Mouse (Mus musculus) liver, adult 2 months (tissue): ENCODE results near the gene Armc12. TPM values are rescaled to one million over a fixed set of nuclear protein-coding genes. Genes with fewer than 3 reads are reported as not detected.

Source experiments
- DNase-seq: peaks from one replicate; pipeline ENCODE4 v3.0.0-alpha.2; 2011; ENCODE audit warnings: low read depth, low spot score; ENCODE audit errors: extremely low read depth
- H3K27ac ChIP-seq: fragments of 200-500 bp; replicated peaks from 2 replicates; pipeline ENCODE4 v1.5.1; 2012; ENCODE audit warnings: low read depth, mild to moderate bottlenecking, control low read depth, inconsistent platforms, low read length; ENCODE audit not compliant: insufficient read depth
- H3K27me3 ChIP-seq: fragments of 200-500 bp; 2 replicates; pipeline ENCODE4 v1.6.1; 2012; ENCODE audit warnings: mild to moderate bottlenecking, moderate library complexity, low read length, inconsistent platforms; ENCODE audit not compliant: control insufficient read depth, insufficient read depth
- H3K36me3 ChIP-seq: fragments of 200-500 bp; 2 replicates; pipeline ENCODE4 v1.6.1; 2012; ENCODE audit warnings: low read length, inconsistent platforms; ENCODE audit not compliant: control insufficient read depth, insufficient read depth
- H3K4me1 ChIP-seq: fragments of 200-500 bp; 2 replicates; pipeline ENCODE4 v1.6.1; 2011; ENCODE audit warnings: low read length; ENCODE audit not compliant: control insufficient read depth, insufficient read depth
- H3K4me3 ChIP-seq: fragments of 200-500 bp; 2 replicates; pipeline ENCODE4 v1.5.1; 2011; ENCODE audit warnings: low read depth, mild to moderate bottlenecking, control low read depth, low read length, moderate library complexity; ENCODE audit not compliant: insufficient read depth
- H3K79me2 ChIP-seq: fragments of 200-500 bp; 2 replicates; pipeline ENCODE4 v1.6.1; 2012; ENCODE audit warnings: inconsistent platforms, mild to moderate bottlenecking, low read length, moderate library complexity; ENCODE audit not compliant: control insufficient read depth, insufficient read depth
- H3K9ac ChIP-seq: fragments of 200-500 bp; 2 replicates; pipeline ENCODE4 v1.6.1; 2012; ENCODE audit warnings: low read depth, mild to moderate bottlenecking, control low read depth, inconsistent platforms, low read length
- CTCF ChIP-seq: fragments of 200-500 bp; IDR thresholded peaks from 2 replicates; pipeline ENCODE4 v1.5.1; 2011; ENCODE audit warnings: low read depth, low read length, control low read depth
- POLR2A ChIP-seq: fragments of 200-500 bp; IDR thresholded peaks from 2 replicates; pipeline ENCODE4 v1.6.1; 2011; ENCODE audit warnings: low read length, control low read depth; ENCODE audit not compliant: insufficient read depth; ENCODE audit errors: extremely low read depth
- WGBS: fragments of 180-500 bp; shearing (Covaris S2); methylation state at CpG from one replicate; pipeline ENCODE4 v1.1.7; 2018; 5-methylcytosine and 5-hydroxymethylcytosine counted together
- polyA plus RNA-seq: library from polyadenylated mRNA; depleted of rRNA; stranded (reverse); fragments of >200 nt; gene quantifications from 2 replicates; pipeline ENCODE4 v1.2.3, GENCODE M21; 2012
- total RNA-seq: library from RNA; depleted of rRNA; stranded (reverse); fragments of >200 nt; gene quantifications from 2 replicates; pipeline ENCODE4 v1.2.3, GENCODE M21; 2014

Gene Armc12
- total and polyA plus RNA-seq, 2 experiments: not detected

GRCm38 (mm10) chr17:28523355-28524008 is 7.1 kb upstream of the Armc12 start:
- TF ChIP-seq CTCF (no peak), POLR2A (no peak)
- H3K79me2 ChIP-seq: no peaks in the 10 kb centered on the region
- DNase-seq: no peak
- no peaks in the 10 kb centered on the region for H3K36me3 ChIP-seq
- H3K27me3 ChIP-seq: no peaks in the 10 kb centered on the region
- whole genome bisulfite sequencing: 10% methylated on average over 28 of the region's 28 CpGs
- H3K4me3 ChIP-seq: peak overlapping the region; percentile 78
- peaks cover 14% of the 10 kb centered on the region for H3K4me1 ChIP-seq
- peak overlapping the region; percentile 69 for H3K27ac ChIP-seq
- peak overlapping the region; percentile 87 for H3K9ac ChIP-seq

DNA sequence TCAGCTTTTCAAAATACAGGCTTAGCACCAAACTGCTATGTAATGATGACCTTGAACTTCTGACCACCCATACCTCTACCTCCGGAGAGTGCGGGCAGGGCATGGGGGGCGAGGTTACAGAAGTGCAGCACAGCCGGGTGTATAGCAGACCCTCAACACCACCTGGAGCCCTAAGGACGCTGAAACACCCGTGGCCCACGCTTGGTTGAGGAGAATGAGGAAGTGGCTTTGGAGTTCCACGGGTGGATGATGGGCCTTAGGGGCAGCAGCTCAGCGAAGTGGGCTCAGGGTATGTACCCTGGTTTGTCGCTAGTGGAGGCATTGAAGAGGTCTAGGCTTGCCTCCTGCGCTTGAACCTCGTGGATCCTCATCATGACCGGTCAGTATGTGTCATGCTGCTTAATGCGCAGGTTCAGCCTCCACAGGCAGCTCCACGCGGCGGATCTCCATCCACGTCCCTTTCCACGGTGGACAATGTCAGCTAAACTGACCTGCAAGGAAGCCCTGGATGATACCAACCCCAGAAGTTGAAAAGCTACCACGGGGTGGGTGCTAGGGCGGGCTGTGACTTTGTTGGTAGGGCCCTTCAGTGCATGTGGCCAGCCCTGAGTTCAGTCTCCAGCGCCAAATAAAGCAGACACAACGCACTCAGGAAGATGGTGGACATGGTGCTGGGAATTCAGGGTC is 6.5 kb upstream of the Armc12 start:
- Histone ChIP-seq H3K79me2 (no peaks in the 10 kb centered on the region), H3K4me1 (peaks cover 7% of the 10 kb centered on the region), H3K9ac (no peak overlapping the region; the same call in 1 of the 2 replicates), H3K27me3 (no peaks in the 10 kb centered on the region), H3K4me3 (0 out of 2 replicates have a peak overlapping the region, but pooled peaks have one; percentile 2), H3K36me3 (no peaks in the 10 kb centered on the region), H3K27ac (no peak overlapping the region)
- WGBS: 85% methylated on average over 23 of the region's 23 CpGs
- no peak for TF ChIP-seq CTCF
- no peak for TF ChIP-seq POLR2A
- DNase-seq: no peak

GRCm38 (mm10) chr17:28524831-28525430 is 5.7 kb upstream of the Armc12 start:
- Histone ChIP-seq H3K9ac (no peak overlapping the region), H3K4me3 (no peak overlapping the region), H3K4me1 (peaks cover 5% of the 10 kb centered on the region), H3K36me3 (no peaks in the 10 kb centered on the region), H3K27me3 (no peaks in the 10 kb centered on the region), H3K27ac (no peak overlapping the region), H3K79me2 (no peaks in the 10 kb centered on the region)
- no peak for TF ChIP-seq POLR2A
- no peak for TF ChIP-seq CTCF
- WGBS: 82% methylated on average over 4 of the region's 4 CpGs
- DNase-seq: no peak

DNA sequence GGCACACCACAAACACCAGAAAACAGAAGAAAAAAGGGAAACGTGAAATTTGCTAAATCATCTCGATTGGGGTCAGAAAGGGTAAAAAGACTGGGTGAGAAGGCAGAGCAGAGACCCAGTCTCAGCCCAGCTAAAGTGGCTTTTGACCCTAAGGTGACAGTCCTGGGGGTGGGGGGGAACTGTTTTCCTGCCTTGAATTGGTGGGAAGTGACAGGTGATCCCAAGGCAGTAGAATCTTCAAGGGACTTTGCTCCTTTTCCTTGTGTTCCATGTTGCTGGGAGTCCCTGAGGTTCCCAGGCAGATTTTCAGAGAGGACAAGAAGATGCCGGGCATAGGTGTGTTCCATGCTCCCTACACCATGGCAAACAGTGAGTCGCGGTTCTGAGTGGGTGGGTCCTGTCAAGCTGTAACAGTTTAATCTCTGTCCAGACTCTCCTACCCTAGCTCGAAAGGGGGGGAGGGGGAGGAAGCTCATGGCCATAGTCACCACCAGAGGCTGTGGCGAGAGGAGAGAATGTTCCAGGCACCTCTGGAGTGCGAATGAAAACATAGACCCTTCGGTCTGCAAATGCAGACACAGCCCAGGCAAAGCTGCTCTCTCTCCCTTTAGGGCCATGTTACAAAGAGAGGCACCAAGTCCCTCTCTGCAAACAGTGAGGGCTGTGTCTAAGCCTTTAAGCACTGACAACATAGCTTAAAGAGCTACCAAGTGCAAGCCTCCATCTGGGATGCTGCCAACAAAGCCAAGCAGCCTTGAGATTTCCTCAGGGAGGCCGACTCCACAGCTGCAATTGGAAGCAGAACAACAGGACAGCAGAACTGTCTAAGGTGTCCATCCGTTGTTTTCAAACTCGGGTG is 3.2 kb upstream of the Armc12 start:
- Histone ChIP-seq H3K9ac (no peak overlapping the region), H3K27me3 (no peaks in the 10 kb centered on the region), H3K27ac (no peak overlapping the region), H3K36me3 (no peaks in the 10 kb centered on the region), H3K4me3 (no peak overlapping the region), H3K79me2 (no peaks in the 10 kb centered on the region), H3K4me1 (no peaks in the 10 kb centered on the region; the same call in 1 of the 2 replicates)
- TF ChIP-seq CTCF (no peak), POLR2A (no peak)
- WGBS: 27% methylated on average over 12 of the region's 12 CpGs
- no peak for DNase-seq

DNA sequence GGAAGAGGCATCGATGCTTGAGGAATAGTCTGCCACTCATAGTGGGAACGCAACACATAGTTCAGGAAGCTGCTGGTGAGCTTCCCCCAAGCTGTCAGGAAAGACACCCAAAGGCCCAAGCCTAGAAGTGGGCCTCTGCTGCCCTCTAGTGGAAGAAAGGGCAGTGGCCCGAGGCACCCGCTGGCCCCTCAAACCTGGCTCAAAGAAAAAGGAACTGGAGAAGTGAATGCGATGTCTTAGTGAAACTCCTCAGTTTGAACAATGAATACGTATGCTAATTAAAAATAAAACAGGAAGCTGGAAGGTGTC is 2.6 kb upstream of the Armc12 start:
- TF ChIP-seq POLR2A (no peak), CTCF (peak; percentile 95)
- H3K27me3 ChIP-seq: no peaks in the 10 kb centered on the region
- 2% methylated on average over 6 of the region's 6 CpGs for WGBS
- no peak overlapping the region for H3K27ac ChIP-seq
- no peak overlapping the region for H3K9ac ChIP-seq
- H3K79me2 ChIP-seq: no peaks in the 10 kb centered on the region
- H3K36me3 ChIP-seq: no peaks in the 10 kb centered on the region
- no peak overlapping the region for H3K4me3 ChIP-seq
- peak; percentile 28 for DNase-seq
- no peaks in the 10 kb centered on the region; the same call in 1 of the 2 replicates for H3K4me1 ChIP-seq
